Mouse (Mus musculus) neural tube, embryonic 14.5 days (tissue): Measurements from ENCODE around the gene Tbc1d2. TPM values are rescaled to one million over a fixed set of nuclear protein-coding genes. Genes with fewer than 3 reads are reported as not detected.
"Not testable (repeated sequence)": the region's sequence is repeated elsewhere in the genome, so short reads cannot be mapped to it uniquely, and the experiment has no call there.

Experiments
- ATAC-seq: fragments of 200-750 bp; cut with Nextera tagmentation; 2 replicates; pipeline ENCODE4 v1.8.0; 2017; ENCODE audit warnings: low read depth, mild to moderate bottlenecking, moderate TSS enrichment, moderate library complexity
- H3K27ac ChIP-seq: fragments of 300-500 bp; sonication (generic); 2 replicates; pipeline ENCODE4 v1.5.1; 2014; ENCODE audit warnings: low read depth, mild to moderate bottlenecking, control low read depth, low read length, moderate library complexity, mixed read lengths
- H3K27me3 ChIP-seq: fragments of 300-500 bp; sonication (generic); 2 replicates; pipeline ENCODE4 v1.6.1; 2014; ENCODE audit warnings: low read length; ENCODE audit not compliant: control insufficient read depth, insufficient read depth
- H3K36me3 ChIP-seq: fragments of 300-500 bp; sonication (generic); 2 replicates; pipeline ENCODE4 v1.6.1; 2014; ENCODE audit warnings: low read length, mixed read lengths; ENCODE audit not compliant: control insufficient read depth, insufficient read depth
- H3K4me1 ChIP-seq: fragments of 300-500 bp; sonication (generic); 2 replicates; pipeline ENCODE4 v1.6.1; 2014; ENCODE audit warnings: low read length; ENCODE audit not compliant: control insufficient read depth, insufficient read depth
- H3K4me2 ChIP-seq: fragments of 300-500 bp; sonication (generic); 2 replicates; pipeline ENCODE4 v1.6.1; 2014; ENCODE audit warnings: mild to moderate bottlenecking, low read depth, low read length, control low read depth
- H3K4me3 ChIP-seq: fragments of 300-500 bp; sonication (generic); 2 replicates; pipeline ENCODE4 v1.5.1; 2014; ENCODE audit warnings: low read depth, low read length, control low read depth, mixed read lengths
- H3K9ac ChIP-seq: fragments of 300-500 bp; sonication (generic); replicated peaks from 2 replicates; pipeline ENCODE4 v1.6.1; 2014; ENCODE audit warnings: low read depth, mild to moderate bottlenecking, control low read depth, low read length, mixed read lengths
- H3K9me3 ChIP-seq: fragments of 300-500 bp; sonication (generic); 2 replicates; pipeline ENCODE4 v1.6.1; 2016; ENCODE audit warnings: low read length; ENCODE audit not compliant: control insufficient read depth
- WGBS: fragments of 180-500 bp; shearing (Covaris S2); extraction: QIAGEN DNeasy Blood & Tissue Kit; methylation state at CpG from one replicate; pipeline ENCODE4 v1.1.7; 2014; 5-methylcytosine and 5-hydroxymethylcytosine counted together
- polyA plus RNA-seq: library from polyadenylated mRNA; unstranded; fragments of >200 nt; fragmentation: Nextera tagmentation; extraction: Ambion mirVana; gene quantifications from 2 replicates; pipeline ENCODE4 v1.2.1, GENCODE M21; 2014

Gene Tbc1d2
- polyA plus RNA-seq, 1 experiment from 2014 or later = 0.36 TPM

DNA sequence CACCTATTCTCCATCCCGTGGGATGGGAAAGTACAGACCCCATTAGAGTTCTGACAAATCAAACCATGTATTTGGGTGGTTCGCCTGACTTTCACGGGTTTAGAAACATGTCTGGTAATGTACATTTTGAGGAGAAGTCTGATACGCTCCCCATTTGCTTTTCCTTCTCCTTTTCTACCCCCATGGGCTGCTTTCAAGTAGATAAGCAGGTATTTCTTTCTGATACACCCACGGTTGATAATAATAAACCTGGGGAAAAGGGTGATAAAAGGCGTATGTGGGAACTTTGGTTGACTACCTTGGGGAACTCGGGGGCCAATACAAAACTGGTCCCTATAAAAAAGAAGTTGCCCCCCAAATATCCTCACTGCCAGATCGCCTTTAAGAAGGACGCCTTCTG lies 68.0 kb downstream of the Tbc1d2 start:
- H3K9me3 ChIP-seq, H3K4me3 ChIP-seq, ATAC-seq, H3K4me1 ChIP-seq, H3K4me2 ChIP-seq, H3K27ac ChIP-seq, H3K27me3 ChIP-seq, H3K9ac ChIP-seq, H3K36me3 ChIP-seq: not testable (repeated sequence)
- 92% methylated on average over 9 of the region's 9 CpGs for WGBS

GRCm38 (mm10) chr4:46581577-46581976 lies 68.4 kb downstream of the Tbc1d2 start:
- H3K9ac ChIP-seq, H3K36me3 ChIP-seq, H3K27me3 ChIP-seq, H3K4me1 ChIP-seq, H3K9me3 ChIP-seq, H3K27ac ChIP-seq, ATAC-seq, H3K4me3 ChIP-seq, H3K4me2 ChIP-seq: not testable (repeated sequence)
- WGBS = 89% methylated on average over 19 of the region's 22 CpGs

DNA sequence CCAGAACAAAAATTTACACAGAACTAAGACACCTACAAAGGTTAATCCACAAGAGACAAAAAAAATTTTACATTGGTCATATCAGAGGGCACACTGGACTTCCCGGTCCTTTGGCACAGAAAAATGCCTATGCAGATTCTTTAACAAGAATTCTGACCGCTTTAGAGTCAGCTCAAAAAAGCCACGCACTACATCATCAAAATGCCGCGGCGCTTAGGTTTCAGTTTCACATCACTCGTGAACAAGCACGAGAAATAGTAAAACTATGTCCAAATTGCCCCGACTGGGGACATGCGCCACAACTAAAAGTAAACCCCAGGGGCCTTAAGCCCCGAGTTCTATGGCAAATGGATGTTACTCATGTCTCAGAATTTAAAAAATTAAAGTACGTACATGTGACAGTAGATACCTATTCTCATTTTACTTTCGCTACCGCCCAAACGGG lies 69.2 kb downstream of the Tbc1d2 start:
- WGBS = 93% methylated on average over 15 of the region's 15 CpGs
- ATAC-seq, H3K9ac ChIP-seq, H3K4me1 ChIP-seq, H3K4me2 ChIP-seq, H3K36me3 ChIP-seq, H3K27ac ChIP-seq, H3K9me3 ChIP-seq, H3K27me3 ChIP-seq, H3K4me3 ChIP-seq: not testable (repeated sequence)

GRCm38 (mm10) chr4:46578796-46579346 lies 71.1 kb downstream of the Tbc1d2 start:
- H3K36me3 ChIP-seq, H3K9ac ChIP-seq, H3K27me3 ChIP-seq, H3K4me1 ChIP-seq, H3K4me3 ChIP-seq, H3K27ac ChIP-seq, H3K4me2 ChIP-seq, H3K9me3 ChIP-seq, ATAC-seq: not testable (repeated sequence)
- WGBS = 76% methylated on average over 8 of the region's 8 CpGs

DNA sequence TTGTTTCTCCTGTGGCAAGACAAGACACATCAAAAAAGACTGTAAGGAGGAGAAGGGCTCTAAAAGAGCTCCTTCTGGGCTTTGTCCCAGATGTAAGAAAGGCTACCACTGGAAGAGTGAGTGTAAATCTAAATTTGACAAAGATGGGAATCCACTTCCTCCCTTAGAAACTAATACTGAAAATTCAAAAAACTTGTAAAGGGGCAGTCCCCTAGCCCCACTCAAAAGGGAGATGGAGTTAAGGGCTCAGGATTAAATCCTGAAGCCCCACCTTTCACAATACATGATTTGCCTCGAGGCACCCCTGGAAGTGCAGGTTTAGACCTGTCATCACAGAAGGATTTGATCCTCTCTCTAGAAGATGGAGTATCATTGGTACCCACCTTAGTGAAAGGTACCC lies 71.8 kb downstream of the Tbc1d2 start:
- Histone ChIP-seq H3K9ac (no peak overlapping the region), H3K27me3 (no peaks in the 10 kb centered on the region), H3K27ac (no peak overlapping the region), H3K4me1 (no peaks in the 10 kb centered on the region), H3K36me3 (no peaks in the 10 kb centered on the region), H3K9me3 (peaks cover 3% of the 10 kb centered on the region; the same call in 1 of the 2 replicates), H3K4me2 (no peak overlapping the region), H3K4me3 (no peak overlapping the region)
- ATAC-seq = no peak
- 71% methylated on average over 1 of the region's 1 CpGs for WGBS

- not testable (repeated sequence) for H3K4me1 ChIP-seq
These were observed 74.3 kb downstream of the Tbc1d2 start for GRCm38 (mm10) chr4:46575509-46576284.

DNA sequence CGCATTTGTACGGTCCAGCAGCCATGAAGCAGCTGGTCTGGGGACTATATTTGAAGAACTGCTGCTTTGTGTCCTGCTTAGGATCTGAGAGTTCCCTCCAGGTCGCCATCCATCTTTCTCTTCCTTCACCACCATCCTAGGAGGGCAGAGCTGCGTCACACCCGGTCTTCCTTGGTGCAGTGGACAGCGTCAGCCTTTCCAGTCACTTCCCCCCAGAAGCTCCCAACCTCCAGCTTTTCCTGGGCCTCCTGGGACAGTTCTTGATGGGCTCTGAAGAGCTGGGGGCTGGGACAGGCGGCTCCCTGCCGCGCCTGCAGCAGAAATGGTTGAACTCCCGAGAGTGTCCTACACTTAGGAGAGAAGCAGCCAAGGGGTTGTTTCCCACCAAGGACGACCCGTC lies 75.2 kb downstream of the Tbc1d2 start:
- Histone ChIP-seq H3K9ac (no peak overlapping the region), H3K4me2 (no peak overlapping the region), H3K36me3 (no peaks in the 10 kb centered on the region), H3K9me3 (no peaks in the 10 kb centered on the region), H3K27ac (no peak overlapping the region), H3K27me3 (no peaks in the 10 kb centered on the region), H3K4me3 (no peak overlapping the region), H3K4me1 (no peaks in the 10 kb centered on the region)
- WGBS = 78% methylated on average over 10 of the region's 12 CpGs
- ATAC-seq = no peak

More at GRCm38 (mm10) chr4:46575509-46576284, 74.3 kb downstream of the Tbc1d2 start:
- WGBS = 84% methylated on average over 6 of the region's 10 CpGs
- not testable (repeated sequence) for H3K9ac ChIP-seq, H3K27ac ChIP-seq, H3K9me3 ChIP-seq, H3K4me2 ChIP-seq, H3K36me3 ChIP-seq, ATAC-seq, H3K4me3 ChIP-seq, H3K27me3 ChIP-seq

GRCm38 (mm10) chr4:46574024-46574753 lies 75.8 kb downstream of the Tbc1d2 start:
- Histone ChIP-seq H3K27ac (no peak overlapping the region), H3K9me3 (no peaks in the 10 kb centered on the region), H3K27me3 (no peaks in the 10 kb centered on the region), H3K9ac (no peak overlapping the region), H3K4me3 (no peak overlapping the region), H3K36me3 (no peaks in the 10 kb centered on the region), H3K4me1 (no peaks in the 10 kb centered on the region), H3K4me2 (no peak overlapping the region)
- no peak for ATAC-seq
- WGBS = 64% methylated on average over 9 of the region's 9 CpGs

- H3K36me3 ChIP-seq = no peaks in the 10 kb centered on the region
- WGBS = 89% methylated on average over 4 of the region's 4 CpGs
- H3K9ac ChIP-seq = no peak overlapping the region
- no peaks in the 10 kb centered on the region for H3K9me3 ChIP-seq
- no peak overlapping the region for H3K27ac ChIP-seq
- H3K4me3 ChIP-seq = no peak overlapping the region
- ATAC-seq = no peak
- H3K27me3 ChIP-seq = no peaks in the 10 kb centered on the region
- H3K4me1 ChIP-seq = no peaks in the 10 kb centered on the region
- H3K4me2 ChIP-seq = no peak overlapping the region
These were observed 77.4 kb downstream of the Tbc1d2 start for GRCm38 (mm10) chr4:46572616-46573015.
